Mouse (Mus musculus): ENCODE results near the gene Nomo1. TPM values are rescaled to one million over a fixed set of nuclear protein-coding genes. Genes with fewer than 3 reads are reported as not detected.

The Nomo1 gene
- polyA plus RNA-seq (2015; fragmentation: Nextera tagmentation; extraction: Ambion mirVana) = 32.4 and 35.3 TPM in 2 replicates

DNA sequence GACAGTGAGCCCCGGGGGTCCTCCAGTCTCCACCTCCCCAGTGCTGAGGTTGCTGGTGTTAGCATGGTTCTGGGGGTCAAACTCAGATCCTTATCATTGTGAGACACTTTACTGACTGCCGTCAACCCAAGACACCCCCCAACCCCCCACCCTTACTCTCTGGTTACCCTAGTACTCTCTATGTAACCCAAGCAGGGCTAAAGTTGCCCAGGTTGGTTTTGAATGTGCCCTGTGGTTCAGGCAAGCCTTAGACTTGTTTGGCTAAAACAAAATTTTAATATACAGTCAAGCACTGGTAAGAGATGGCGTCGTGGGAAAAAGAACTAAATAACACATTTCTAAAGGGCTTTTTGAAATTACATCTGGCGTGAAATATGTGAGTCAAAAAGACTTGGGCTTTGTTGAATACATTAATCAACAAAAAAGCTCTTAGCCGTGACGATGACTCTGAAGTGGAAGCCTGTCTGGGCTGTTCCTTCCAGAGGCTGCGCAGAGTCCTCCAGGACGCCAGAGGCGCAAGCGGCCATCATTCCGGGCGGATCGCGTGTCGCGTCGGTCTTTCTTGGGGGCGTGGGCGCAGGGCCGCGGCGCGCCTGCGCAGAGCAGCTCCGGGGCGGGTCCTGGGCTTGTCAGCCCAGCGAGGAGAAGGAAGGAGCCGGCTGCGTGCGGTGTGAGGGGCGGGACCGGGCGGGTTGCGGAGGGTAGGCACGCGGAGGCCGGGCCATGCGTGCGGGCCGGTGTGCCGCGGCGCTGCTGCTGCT is at the start of gene Nomo1:
Gene Nomo1 (plus strand): TSS at position 590 of the 761 bp plus-strand sequence.
- Histone ChIP-seq H3K9ac (peak within 1 kb of the TSS; percentile 73), H3K36me3 (peaks cover 10% of the 10 kb centered on the region), H3K27me3 (no peaks in the 10 kb centered on the region), H3K4me1 (peaks cover 19% of the 10 kb centered on the region), H3K4me2 (peak within 1 kb of the TSS; percentile 68), H3K4me3 (peak within 1 kb of the TSS; percentile 82), H3K27ac (no peak within 1 kb of the TSS), H3K9me3 (no peaks in the 10 kb centered on the region)
- peak; percentile 88 for ATAC-seq (ENCODE audit: insufficient number of reproducible peaks, low FRiP score, low TSS enrichment, low read depth)
- WGBS = 6% methylated on average over 39 of the region's 44 CpGs

GRCm38 (mm10) chr7:45986893-45987292 is 46.6 kb upstream of the Nomo1 start:
- no peak for ATAC-seq (ENCODE audit: insufficient number of reproducible peaks, low FRiP score, low TSS enrichment, low read depth)
- Histone ChIP-seq H3K4me3 (no peak overlapping the region), H3K36me3 (no peaks in the 10 kb centered on the region), H3K27me3 (no peaks in the 10 kb centered on the region), H3K27ac (no peak overlapping the region), H3K9me3 (no peaks in the 10 kb centered on the region), H3K9ac (no peak overlapping the region), H3K4me2 (no peak overlapping the region), H3K4me1 (no peaks in the 10 kb centered on the region)
- WGBS = 85% methylated on average over 5 of the region's 6 CpGs

GRCm38 (mm10) chr7:45988344-45988743 is 45.2 kb upstream of the Nomo1 start:
- no peak for ATAC-seq (ENCODE audit: insufficient number of reproducible peaks, low FRiP score, low TSS enrichment, low read depth)
- 85% methylated on average over 1 of the region's 1 CpGs for whole genome bisulfite sequencing
- H3K9me3 ChIP-seq = no peaks in the 10 kb centered on the region

GRCm38 (mm10) chr7:45992470-45992869 is 41.0 kb upstream of the Nomo1 start:
- Histone ChIP-seq H3K4me1 (no peaks in the 10 kb centered on the region), H3K9ac (no peak overlapping the region), H3K27ac (no peak overlapping the region), H3K27me3 (no peaks in the 10 kb centered on the region), H3K36me3 (no peaks in the 10 kb centered on the region), H3K4me3 (no peak overlapping the region), H3K9me3 (no peaks in the 10 kb centered on the region), H3K4me2 (no peak overlapping the region)
- ATAC-seq (ENCODE audit: insufficient number of reproducible peaks, low FRiP score, low TSS enrichment, low read depth) = no peak
- 76% methylated on average over 8 of the region's 8 CpGs for WGBS

More at GRCm38 (mm10) chr7:45988344-45988743, 45.2 kb upstream of the Nomo1 start:
- Histone ChIP-seq H3K4me3 (no peak overlapping the region), H3K27me3 (no peaks in the 10 kb centered on the region), H3K9ac (no peak overlapping the region), H3K27ac (no peak overlapping the region), H3K4me2 (no peak overlapping the region), H3K36me3 (no peaks in the 10 kb centered on the region), H3K4me1 (no peaks in the 10 kb centered on the region)

DNA sequence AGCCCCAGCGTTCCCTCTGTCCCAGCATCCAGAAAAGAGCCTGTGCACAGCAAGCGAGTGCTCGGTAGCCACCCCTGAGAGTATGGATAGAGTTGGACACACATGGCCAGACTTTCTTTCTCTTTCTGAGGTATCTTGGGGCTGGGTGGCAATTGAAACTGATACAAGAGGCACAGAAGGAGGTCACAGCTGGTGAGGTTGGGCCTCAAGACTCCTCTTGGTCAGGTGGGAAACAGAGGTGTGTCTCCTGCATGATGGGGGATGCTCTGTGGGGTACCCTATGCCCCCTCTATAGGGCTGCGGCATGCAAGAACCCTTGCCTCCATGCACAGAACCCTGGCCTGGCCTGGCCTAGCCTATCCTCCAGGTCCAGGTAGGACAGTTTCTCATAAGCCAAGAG is 32.9 kb upstream of the Nomo1 start:
- no peak overlapping the region for H3K4me3 ChIP-seq
- H3K27me3 ChIP-seq = no peaks in the 10 kb centered on the region
- 89% methylated on average over 4 of the region's 4 CpGs for WGBS
- H3K27ac ChIP-seq = no peak overlapping the region
- H3K9me3 ChIP-seq = no peaks in the 10 kb centered on the region
- ATAC-seq (ENCODE audit: insufficient number of reproducible peaks, low FRiP score, low TSS enrichment, low read depth) = no peak
- no peak overlapping the region for H3K9ac ChIP-seq
- no peaks in the 10 kb centered on the region for H3K36me3 ChIP-seq
- H3K4me1 ChIP-seq = no peaks in the 10 kb centered on the region
- no peak overlapping the region for H3K4me2 ChIP-seq

GRCm38 (mm10) chr7:46002748-46003147 is 30.8 kb upstream of the Nomo1 start:
- Histone ChIP-seq H3K36me3 (no peaks in the 10 kb centered on the region), H3K4me3 (no peak overlapping the region), H3K4me2 (no peak overlapping the region), H3K9ac (no peak overlapping the region), H3K4me1 (no peaks in the 10 kb centered on the region), H3K27ac (no peak overlapping the region), H3K9me3 (no peaks in the 10 kb centered on the region), H3K27me3 (no peaks in the 10 kb centered on the region)
- no peak for ATAC-seq (ENCODE audit: insufficient number of reproducible peaks, low FRiP score, low TSS enrichment, low read depth)
- WGBS = 54% methylated on average over 4 of the region's 4 CpGs

- H3K27ac ChIP-seq = no peak overlapping the region
- H3K4me2 ChIP-seq = no peak overlapping the region
- no peak overlapping the region for H3K9ac ChIP-seq
- H3K4me1 ChIP-seq = peaks cover 17% of the 10 kb centered on the region
- no peaks in the 10 kb centered on the region for H3K36me3 ChIP-seq
- no peaks in the 10 kb centered on the region for H3K9me3 ChIP-seq
- no peak for ATAC-seq (ENCODE audit: insufficient number of reproducible peaks, low FRiP score, low TSS enrichment, low read depth)
- 17% methylated on average over 5 of the region's 5 CpGs for WGBS
- no peak overlapping the region for H3K4me3 ChIP-seq
- H3K27me3 ChIP-seq = no peaks in the 10 kb centered on the region
Measured at GRCm38 (mm10) chr7:46009578-46009977, 23.9 kb upstream of the Nomo1 start.

- H3K4me3 ChIP-seq = no peak overlapping the region
- no peaks in the 10 kb centered on the region for H3K36me3 ChIP-seq
- ATAC-seq (ENCODE audit: insufficient number of reproducible peaks, low FRiP score, low TSS enrichment, low read depth) = no peak
- no peaks in the 10 kb centered on the region for H3K27me3 ChIP-seq
- H3K9me3 ChIP-seq = no peaks in the 10 kb centered on the region
- H3K4me1 ChIP-seq = peaks cover 17% of the 10 kb centered on the region
- no peak overlapping the region for H3K4me2 ChIP-seq
- H3K9ac ChIP-seq = no peak overlapping the region
- no peak overlapping the region for H3K27ac ChIP-seq
Measured at GRCm38 (mm10) chr7:46012121-46012520, 21.4 kb upstream of the Nomo1 start.

GRCm38 (mm10) chr7:46013266-46014010 is 20.1 kb upstream of the Nomo1 start:
- ATAC-seq (ENCODE audit: insufficient number of reproducible peaks, low FRiP score, low TSS enrichment, low read depth) = peak; percentile 73
- no peaks in the 10 kb centered on the region for H3K36me3 ChIP-seq
- peaks cover 17% of the 10 kb centered on the region for H3K4me1 ChIP-seq
- 16% methylated on average over 9 of the region's 9 CpGs for WGBS
- H3K9me3 ChIP-seq = no peaks in the 10 kb centered on the region
- no peak overlapping the region for H3K4me3 ChIP-seq
- H3K4me2 ChIP-seq = no peak overlapping the region
- peak overlapping the region; percentile 55 for H3K27ac ChIP-seq
- no peak overlapping the region for H3K9ac ChIP-seq
- H3K27me3 ChIP-seq = no peaks in the 10 kb centered on the region

DNA sequence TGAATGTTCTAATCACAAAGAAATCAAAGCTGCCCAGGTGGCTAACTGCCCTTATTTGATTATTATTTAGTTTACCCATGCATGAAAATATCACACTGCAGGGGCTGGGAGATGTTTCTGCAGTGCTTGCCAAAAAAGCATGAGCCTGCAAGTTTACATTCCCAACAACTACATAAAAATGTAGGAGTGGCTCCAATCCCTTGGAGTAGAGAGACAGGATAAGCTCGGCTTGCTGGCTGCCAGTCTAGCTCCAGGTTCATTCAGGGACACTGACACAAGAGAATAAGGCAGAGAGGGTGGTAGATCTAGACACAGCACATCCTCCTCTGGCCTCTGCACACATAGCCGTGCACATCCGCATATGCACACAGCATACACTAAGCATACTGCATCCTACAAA is 13.9 kb upstream of the Nomo1 start:
- H3K9me3 ChIP-seq = no peaks in the 10 kb centered on the region
- no peak overlapping the region for H3K27ac ChIP-seq
- no peaks in the 10 kb centered on the region for H3K27me3 ChIP-seq
- no peaks in the 10 kb centered on the region for H3K36me3 ChIP-seq
- H3K4me3 ChIP-seq = no peak overlapping the region
- no peak overlapping the region for H3K9ac ChIP-seq
- no peak for ATAC-seq (ENCODE audit: insufficient number of reproducible peaks, low FRiP score, low TSS enrichment, low read depth)
- H3K4me1 ChIP-seq = peaks cover 7% of the 10 kb centered on the region; the same call in 1 of the 2 replicates
- 65% methylated on average over 3 of the region's 3 CpGs for WGBS
- H3K4me2 ChIP-seq = no peak overlapping the region

DNA sequence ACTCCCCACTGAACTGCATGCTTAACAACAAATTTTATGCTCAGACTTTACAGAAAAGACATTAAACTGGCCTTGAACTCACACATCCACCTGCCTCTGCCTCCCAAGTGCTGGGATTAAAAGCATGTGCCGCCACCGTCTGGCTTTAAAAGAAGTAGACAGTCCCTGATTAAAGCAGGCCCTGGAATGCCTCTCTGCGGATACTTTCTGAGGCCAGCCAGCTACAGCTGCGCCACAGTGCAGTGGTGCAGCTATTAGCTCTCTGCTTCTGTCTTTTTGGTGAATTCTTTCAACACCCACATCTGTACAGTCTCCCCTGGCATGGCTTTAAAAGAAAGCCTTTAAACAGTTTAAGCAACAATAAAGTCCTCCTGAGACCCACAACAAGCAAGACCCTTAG is 11.5 kb upstream of the Nomo1 start:
- no peaks in the 10 kb centered on the region for H3K27me3 ChIP-seq
- H3K4me2 ChIP-seq = no peak overlapping the region
- H3K9me3 ChIP-seq = no peaks in the 10 kb centered on the region
- H3K4me3 ChIP-seq = no peak overlapping the region
- H3K4me1 ChIP-seq = peaks cover 7% of the 10 kb centered on the region; the same call in 1 of the 2 replicates
- no peak overlapping the region for H3K27ac ChIP-seq
- WGBS = 21% methylated on average over 4 of the region's 4 CpGs
- H3K36me3 ChIP-seq = no peaks in the 10 kb centered on the region
- 0 out of 2 replicates have a peak, but pooled peaks have one; percentile 24 for ATAC-seq (ENCODE audit: insufficient number of reproducible peaks, low FRiP score, low TSS enrichment, low read depth)
- H3K9ac ChIP-seq = no peak overlapping the region

GRCm38 (mm10) chr7:46025436-46025835 is 8.1 kb upstream of the Nomo1 start:
- ATAC-seq (ENCODE audit: insufficient number of reproducible peaks, low FRiP score, low TSS enrichment, low read depth) = no peak
- H3K9me3 ChIP-seq = no peaks in the 10 kb centered on the region
- no peaks in the 10 kb centered on the region for H3K36me3 ChIP-seq
- H3K27me3 ChIP-seq = no peaks in the 10 kb centered on the region
- no peak overlapping the region for H3K4me2 ChIP-seq
- no peak overlapping the region for H3K4me3 ChIP-seq
- H3K9ac ChIP-seq = no peak overlapping the region
- 66% methylated on average over 9 of the region's 9 CpGs for WGBS
- no peak overlapping the region for H3K27ac ChIP-seq
- H3K4me1 ChIP-seq = peaks cover 15% of the 10 kb centered on the region

All from limb, embryonic 15.5 days (tissue).